In the genomic region with DNA sequence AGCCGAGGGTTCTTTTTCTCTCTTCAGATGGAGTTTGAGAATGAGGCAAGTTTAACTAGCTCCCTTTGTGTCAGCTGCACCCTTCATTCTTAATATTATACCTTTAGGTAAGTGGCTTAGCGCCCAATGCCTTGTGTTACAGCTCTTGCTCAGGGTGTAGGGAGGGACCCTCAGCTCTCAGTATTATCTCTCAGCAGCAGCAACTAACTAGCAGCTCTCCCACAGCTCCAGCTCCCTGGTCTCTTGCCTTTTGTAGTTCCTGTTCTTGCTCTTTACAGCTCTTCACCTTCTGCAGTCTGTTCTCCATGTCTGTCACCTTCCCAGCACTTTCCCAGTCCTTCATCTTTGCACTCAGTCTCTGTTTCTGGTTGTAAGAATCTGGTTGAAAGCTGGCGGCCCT, we compare ENCODE assay signal across 16 mouse cellular contexts. TPM values are rescaled to one million over a fixed set of nuclear protein-coding genes. Genes with fewer than 3 reads are reported as not detected.
A peak's percentile ranks its signal among the peaks of the same experiment; 100 is the strongest.
DNase-seq lines count a peak whose midpoint lies in the region; ATAC-seq and TF ChIP-seq lines count a peak whose summit lies in the region.
"Had no signal": no experiment of that assay in that cellular context is flagged by ENCODE, and none has a peak within 500 bp of the region (broad histone marks: within the 10 kb centered on the region; RNA-seq: fewer than 3 reads in every experiment).

No protein-coding gene starts in this region.

- no peak for TF ChIP-seq CTCF in hindbrain, postnatal 0 days (IDR thresholded peaks at IDR 0.05; ENCODE audit: low read depth)
- TF ChIP-seq CTCF in bone marrow, adult 2 months (IDR thresholded peaks at IDR 0.05; ENCODE audit: control insufficient read depth, insufficient read depth, low read length), result no peak

- no peak for ATAC-seq in hindbrain, postnatal 0 days
- ATAC-seq in hindbrain, embryonic 16.5 days, result no peak
- no peak for ATAC-seq in intestine, embryonic 15.5 days
- ATAC-seq: inflammation-experienced regulatory T-cells, adult 6 months had no signal

- H3K9me3 ChIP-seq in hindbrain, postnatal 0 days (ENCODE audit: low read length), result no peaks in the 10 kb centered on the region
- no peaks in the 10 kb centered on the region for H3K9me3 ChIP-seq in hindbrain, embryonic 16.5 days (ENCODE audit: control insufficient read depth, low read length)
- no peaks in the 10 kb centered on the region for H3K9me3 ChIP-seq in intestine, embryonic 15.5 days
- H3K9me3 ChIP-seq: midbrain, embryonic 10.5 days; neural tube, embryonic 13.5 days had no signal

- WGBS in hindbrain, postnatal 0 days, result 77% methylated on average over 3 of the region's 3 CpGs
- 78% methylated on average over 3 of the region's 3 CpGs for WGBS in hindbrain, embryonic 16.5 days
- 50% methylated on average over 3 of the region's 3 CpGs for WGBS in bone marrow, adult 2 months
- WGBS in intestine, embryonic 15.5 days, result 80% methylated on average over 3 of the region's 3 CpGs
- 75% methylated on average over 3 of the region's 3 CpGs for WGBS in macrophage (ENCODE audit: missing documents)

- H3K4me2 ChIP-seq in hindbrain, postnatal 0 days (ENCODE audit: low read depth, low read length), result no peak overlapping the region
- no peak overlapping the region for H3K4me2 ChIP-seq in hindbrain, embryonic 16.5 days (ENCODE audit: low read length)
- 0 out of 2 replicates have a peak overlapping the region, but pooled peaks have one; percentile 4 for H3K4me2 ChIP-seq in intestine, embryonic 15.5 days (replicated peaks)

- no peak for TF ChIP-seq POLR2A in bone marrow, adult 2 months (IDR thresholded peaks at IDR 0.05; ENCODE audit: borderline replicate concordance, control insufficient read depth, low read depth, low read length)

- H3K27me3 ChIP-seq in hindbrain, postnatal 0 days (ENCODE audit: insufficient read depth, low read length), result no peaks in the 10 kb centered on the region
- H3K27me3 ChIP-seq in hindbrain, embryonic 16.5 days (replicated peaks; ENCODE audit: control insufficient read depth, insufficient read depth, low read length), result no peaks in the 10 kb centered on the region
- H3K27me3 ChIP-seq in intestine, embryonic 15.5 days (replicated peaks), result no peaks in the 10 kb centered on the region
- H3K27me3 ChIP-seq: neural tube, embryonic 13.5 days had no signal

- 0 out of 2 replicates have a peak overlapping the region, but pooled peaks have one; percentile 2 for H3K9ac ChIP-seq in hindbrain, postnatal 0 days (replicated peaks; ENCODE audit: low read length)
- no peak overlapping the region for H3K9ac ChIP-seq in hindbrain, embryonic 16.5 days (ENCODE audit: low read depth, low read length)
- H3K9ac ChIP-seq in intestine, embryonic 15.5 days, result no peak overlapping the region

- H3K79me2 ChIP-seq in macrophage (ENCODE audit: inconsistent target), result peaks cover 70% of the 10 kb centered on the region

- H3K4me1 ChIP-seq in hindbrain, postnatal 0 days (ENCODE audit: insufficient read depth, low read length), result peaks cover 22% of the 10 kb centered on the region
- peaks cover 33% of the 10 kb centered on the region for H3K4me1 ChIP-seq in hindbrain, embryonic 16.5 days (ENCODE audit: control insufficient read depth, insufficient read depth, low read depth, low read length)
- peaks cover 6% of the 10 kb centered on the region for H3K4me1 ChIP-seq in bone marrow, adult 2 months (ENCODE audit: control insufficient read depth, insufficient read depth, low read length)
- peaks cover 31% of the 10 kb centered on the region for H3K4me1 ChIP-seq in intestine, embryonic 15.5 days (replicated peaks)

- H3K4me3 ChIP-seq in hindbrain, postnatal 0 days (ENCODE audit: low read length), result no peak overlapping the region
- no peak overlapping the region for H3K4me3 ChIP-seq in hindbrain, embryonic 16.5 days (ENCODE audit: low read length)
- H3K4me3 ChIP-seq in bone marrow, adult 2 months (replicated peaks; ENCODE audit: control insufficient read depth, low read depth, low read length), result no peak overlapping the region
- H3K4me3 ChIP-seq in intestine, embryonic 15.5 days (replicated peaks), result no peak overlapping the region
- H3K4me3 ChIP-seq in macrophage (ENCODE audit: inconsistent target), result no peak overlapping the region
- H3K4me3 ChIP-seq: midbrain, embryonic 10.5 days; neural tube, embryonic 13.5 days had no signal

- H3K27ac ChIP-seq in hindbrain, postnatal 0 days, result no peak overlapping the region
- H3K27ac ChIP-seq in hindbrain, embryonic 16.5 days (ENCODE audit: low read depth, low read length), result no peak overlapping the region
- H3K27ac ChIP-seq in bone marrow, adult 2 months (ENCODE audit: control insufficient read depth, insufficient read depth, low read depth, low read length, poor library complexity), result peak overlapping the region; percentile 1; the same call in 1 of the 2 replicates
- H3K27ac ChIP-seq in intestine, embryonic 15.5 days, result peak overlapping the region; percentile 55; the same call in 1 of the 2 replicates
- H3K27ac ChIP-seq in macrophage, result peak overlapping the region; percentile 86
- H3K27ac ChIP-seq: midbrain, embryonic 10.5 days; neural tube, embryonic 13.5 days had no signal

- no peak for DNase-seq in hindbrain, postnatal 0 days (ENCODE audit: low spot score)
- DNase-seq in urinary bladder, adult 18-20 months (ENCODE audit: low spot score in 2 of 2), result no peak
- DNase-seq in kidney, postnatal 14 days, result no peak
- DNase-seq in B cell, adult 2 months, result no peak
- DNase-seq: cerebellum, adult 11 months; left cerebral cortex, postnatal 4 days had no signal

- H3K36me3 ChIP-seq in hindbrain, postnatal 0 days (ENCODE audit: insufficient read depth, low read length), result no peaks in the 10 kb centered on the region
- H3K36me3 ChIP-seq in hindbrain, embryonic 16.5 days (ENCODE audit: control insufficient read depth, insufficient read depth, low read length), result no peaks in the 10 kb centered on the region
- H3K36me3 ChIP-seq in intestine, embryonic 15.5 days, result no peaks in the 10 kb centered on the region
- no peaks in the 10 kb centered on the region for H3K36me3 ChIP-seq in macrophage (ENCODE audit: inconsistent target)
- H3K36me3 ChIP-seq: midbrain, embryonic 10.5 days; neural tube, embryonic 13.5 days had no signal

RNA-seq across cellular contexts. Expression of a gene that starts 3.1 kb away (rescaled TPM):
- 29.8 and 30.7 TPM in 2 replicates for total RNA-seq in hindbrain, postnatal 0 days (2014; rRNA removed)
- polyA plus RNA-seq in hindbrain, postnatal 0 days (2015; fragmentation: Nextera tagmentation; extraction: Ambion mirVana), result 25.8 and 27.2 TPM in 2 replicates
- 27.7 and 35.0 TPM in 2 replicates for polyA plus RNA-seq in hindbrain, embryonic 16.5 days (2015; fragmentation: Nextera tagmentation; extraction: Ambion mirVana)
- 14.4 and 29.5 TPM in 2 replicates for polyA plus RNA-seq in bone marrow, adult 2 months (2011; ENCODE audit: insufficient read depth, insufficient read length, low replicate concordance, missing spikeins)
- polyA plus RNA-seq in intestine, embryonic 15.5 days (2015; fragmentation: Nextera tagmentation; extraction: Ambion mirVana), result 28.1 and 28.7 TPM in 2 replicates
- total RNA-seq in macrophage (2018; cell fraction: chromatin; rRNA removed), result 10 to 100 TPM; 22.0 to 98.5 (median 51.0) TPM
- 10 to 100 TPM; 31.2 to 89.7 (median 39.5) TPM for total RNA-seq in macrophage (2018; cell fraction: cytosol; rRNA removed)
- total RNA-seq in macrophage (2018; cell fraction: nucleus; rRNA removed), result 100 to 1,000 TPM in 3 of 26 experiments, 10 to 100 TPM in 23; 32.5 to 115 (median 71.0) TPM
- 24.0 to 32.2 TPM (median 24.1 TPM) in 3 replicates for polyA plus RNA-seq in macrophage (2018)

RNA-seq across cellular contexts. Expression of a gene that starts 13.8 kb away (rescaled TPM):
- total RNA-seq in hindbrain, postnatal 0 days (2014; rRNA removed), result not detected in 2 replicates
- not detected in 2 replicates for polyA plus RNA-seq in hindbrain, postnatal 0 days (2015; fragmentation: Nextera tagmentation; extraction: Ambion mirVana)
- not detected in 2 replicates for polyA plus RNA-seq in hindbrain, embryonic 16.5 days (2015; fragmentation: Nextera tagmentation; extraction: Ambion mirVana)
- polyA plus RNA-seq in bone marrow, adult 2 months (2011; ENCODE audit: insufficient read depth, insufficient read length, low replicate concordance, missing spikeins), result not detected in 2 replicates
- polyA plus RNA-seq in intestine, embryonic 15.5 days (2015; fragmentation: Nextera tagmentation; extraction: Ambion mirVana), result 0.39 and 0.61 TPM in 2 replicates
- not detected for total RNA-seq in macrophage (2018; cell fraction: chromatin; rRNA removed)
- total RNA-seq in macrophage (2018; cell fraction: cytosol; rRNA removed), result not detected
- not detected for total RNA-seq in macrophage (2018; cell fraction: nucleus; rRNA removed)
- not detected in 3 replicates for polyA plus RNA-seq in macrophage (2018)
- total RNA-seq: heart, adult 8-10 months; layer of hippocampus, adult 8-10 months; left cerebral cortex, postnatal 4 days had no signal
- polyA plus RNA-seq: embryonic facial prominence, embryonic 11.5 days; inflammation-experienced regulatory T-cells, adult 6 months; midbrain, embryonic 10.5 days; neural tube, embryonic 13.5 days had no signal

RNA-seq across cellular contexts. Expression of a gene that starts 47.1 kb away (rescaled TPM):
- total RNA-seq in hindbrain, postnatal 0 days (2014; rRNA removed), result 0.68 TPM in 1 of 2 replicates, not detected in the other
- 0.26 and 0.32 TPM in 2 replicates for polyA plus RNA-seq in hindbrain, postnatal 0 days (2015; fragmentation: Nextera tagmentation; extraction: Ambion mirVana)
- polyA plus RNA-seq in hindbrain, embryonic 16.5 days (2015; fragmentation: Nextera tagmentation; extraction: Ambion mirVana), result 0.09 and 0.28 TPM in 2 replicates
- 1.1 and 2.2 TPM in 2 replicates for polyA plus RNA-seq in bone marrow, adult 2 months (2011; ENCODE audit: insufficient read depth, insufficient read length, low replicate concordance, missing spikeins)
- 0.10 and 0.13 TPM in 2 replicates for polyA plus RNA-seq in intestine, embryonic 15.5 days (2015; fragmentation: Nextera tagmentation; extraction: Ambion mirVana)
- 1 to 10 TPM in 1 of 26 experiments, under 1 TPM in 11, not detected in 14; 0.49 to 1.7 (median 0.66) TPM for total RNA-seq in macrophage (2018; cell fraction: chromatin; rRNA removed)
- total RNA-seq in macrophage (2018; cell fraction: cytosol; rRNA removed), result under 1 TPM in 25 of 26 experiments, not detected in 1; 0.03 to 0.61 (median 0.26) TPM
- 1 to 10 TPM in 3 of 26 experiments, under 1 TPM in 10, not detected in 13; 0.24 to 1.7 (median 0.76) TPM for total RNA-seq in macrophage (2018; cell fraction: nucleus; rRNA removed)
- polyA plus RNA-seq in macrophage (2018), result 0.20 to 0.54 TPM (median 0.42 TPM) in 3 replicates
- total RNA-seq: left cerebral cortex, postnatal 4 days had no signal
- polyA plus RNA-seq: midbrain, embryonic 10.5 days had no signal

RNA-seq across cellular contexts. Expression of a gene that starts 57.6 kb away (rescaled TPM):
- 1.3 and 7.0 TPM in 2 replicates for total RNA-seq in hindbrain, postnatal 0 days (2014; rRNA removed)
- polyA plus RNA-seq in hindbrain, postnatal 0 days (2015; fragmentation: Nextera tagmentation; extraction: Ambion mirVana), result 1.5 and 1.7 TPM in 2 replicates
- polyA plus RNA-seq in hindbrain, embryonic 16.5 days (2015; fragmentation: Nextera tagmentation; extraction: Ambion mirVana), result 1.2 and 1.5 TPM in 2 replicates
- polyA plus RNA-seq in bone marrow, adult 2 months (2011; ENCODE audit: insufficient read depth, insufficient read length, low replicate concordance, missing spikeins), result 0.41 and 0.77 TPM in 2 replicates
- polyA plus RNA-seq in intestine, embryonic 15.5 days (2015; fragmentation: Nextera tagmentation; extraction: Ambion mirVana), result 3.4 and 4.8 TPM in 2 replicates
- total RNA-seq in macrophage (2018; cell fraction: chromatin; rRNA removed), result under 1 TPM in 2 of 26 experiments, not detected in 24; 0.29 to 0.93 TPM
- not detected for total RNA-seq in macrophage (2018; cell fraction: cytosol; rRNA removed)
- not detected for total RNA-seq in macrophage (2018; cell fraction: nucleus; rRNA removed)
- polyA plus RNA-seq in macrophage (2018), result not detected in 3 replicates
- total RNA-seq: heart, adult 8-10 months had no signal

Comparison
In these comparisons a context has a peak if more than half of its experiments do, and no peak if none do; other contexts are left out.
1. H3K27ac ChIP-seq: peak in bone marrow, adult 2 months (single experiment), intestine, embryonic 15.5 days (single experiment) and macrophage (single experiment); none in hindbrain, postnatal 0 days (single experiment) and hindbrain, embryonic 16.5 days (single experiment).